Mouse (Mus musculus) cortical plate, adult 2 months (tissue): ENCODE data around the gene Syne3. TPM values are rescaled to one million over a fixed set of nuclear protein-coding genes. Genes with fewer than 3 reads are reported as not detected.

Experiments
- H3K27ac ChIP-seq: fragments of 200-500 bp; 2 replicates; pipeline ENCODE4 v1.5.1; 2012; ENCODE audit warnings: low read length, control low read depth, inconsistent platforms; ENCODE audit not compliant: insufficient read depth
- H3K4me1 ChIP-seq: fragments of 200-500 bp; 2 replicates; pipeline ENCODE4 v1.6.1; 2011; ENCODE audit warnings: low read length; ENCODE audit not compliant: control insufficient read depth, insufficient read depth
- H3K4me3 ChIP-seq: fragments of 200-500 bp; 2 replicates; pipeline ENCODE4 v1.5.1; 2011; ENCODE audit warnings: mild to moderate bottlenecking, low read length, control low read depth; ENCODE audit not compliant: insufficient read depth
- CTCF ChIP-seq: fragments of 200-500 bp; IDR thresholded peaks from 2 replicates; pipeline ENCODE4 v1.5.1; 2011; ENCODE audit warnings: mild to moderate bottlenecking, control low read depth, low read length; ENCODE audit not compliant: insufficient read depth; ENCODE audit errors: extremely low read depth
- POLR2A ChIP-seq: fragments of 200-500 bp; IDR thresholded peaks from 2 replicates; pipeline ENCODE4 v1.6.1; 2011; ENCODE audit warnings: mild to moderate bottlenecking, low read length, control low read depth; ENCODE audit not compliant: insufficient read depth; ENCODE audit errors: extremely low read depth
- polyA plus RNA-seq: library from polyadenylated mRNA; depleted of rRNA; stranded (reverse); fragments of >200 nt; gene quantifications from 2 replicates; pipeline ENCODE4 v1.2.3, GENCODE M21; 2012

Gene Syne3
- polyA plus RNA-seq, 1 experiment: 0.90 TPM

DNA sequence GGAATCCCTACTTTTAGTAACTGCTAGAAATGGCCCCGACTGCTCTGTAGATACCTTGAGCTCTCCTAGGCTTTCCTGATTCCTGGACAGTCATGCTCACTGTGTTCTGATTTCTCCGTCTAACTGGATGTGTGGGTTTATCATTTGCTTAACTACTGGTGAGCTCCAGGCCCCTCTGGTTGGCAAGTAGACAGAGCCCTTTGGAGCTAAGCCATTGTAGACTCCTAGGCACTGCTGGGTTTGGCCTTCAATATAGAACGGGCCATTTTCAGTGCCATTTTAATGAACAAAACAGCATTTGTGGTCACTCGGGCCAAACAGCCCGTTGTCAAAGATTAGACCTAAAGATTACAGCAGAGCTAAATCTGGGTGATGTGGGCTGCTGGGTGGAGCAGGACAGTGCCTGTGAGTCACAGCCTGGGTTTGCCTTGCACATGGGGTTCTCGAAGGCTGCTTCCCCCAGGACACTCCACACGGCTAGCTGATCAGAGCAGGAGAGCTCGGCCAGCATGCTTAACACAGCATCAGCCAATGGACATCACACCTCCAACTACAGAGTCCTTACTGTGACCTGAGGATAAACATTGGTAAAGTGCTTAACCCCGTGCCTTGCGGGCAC is 17.4 kb downstream of the Syne3 start:
- Histone ChIP-seq H3K4me3 (no peak overlapping the region), H3K27ac (no peak overlapping the region), H3K4me1 (no peaks in the 10 kb centered on the region)
- no peak for TF ChIP-seq POLR2A
- no peak for TF ChIP-seq CTCF

DNA sequence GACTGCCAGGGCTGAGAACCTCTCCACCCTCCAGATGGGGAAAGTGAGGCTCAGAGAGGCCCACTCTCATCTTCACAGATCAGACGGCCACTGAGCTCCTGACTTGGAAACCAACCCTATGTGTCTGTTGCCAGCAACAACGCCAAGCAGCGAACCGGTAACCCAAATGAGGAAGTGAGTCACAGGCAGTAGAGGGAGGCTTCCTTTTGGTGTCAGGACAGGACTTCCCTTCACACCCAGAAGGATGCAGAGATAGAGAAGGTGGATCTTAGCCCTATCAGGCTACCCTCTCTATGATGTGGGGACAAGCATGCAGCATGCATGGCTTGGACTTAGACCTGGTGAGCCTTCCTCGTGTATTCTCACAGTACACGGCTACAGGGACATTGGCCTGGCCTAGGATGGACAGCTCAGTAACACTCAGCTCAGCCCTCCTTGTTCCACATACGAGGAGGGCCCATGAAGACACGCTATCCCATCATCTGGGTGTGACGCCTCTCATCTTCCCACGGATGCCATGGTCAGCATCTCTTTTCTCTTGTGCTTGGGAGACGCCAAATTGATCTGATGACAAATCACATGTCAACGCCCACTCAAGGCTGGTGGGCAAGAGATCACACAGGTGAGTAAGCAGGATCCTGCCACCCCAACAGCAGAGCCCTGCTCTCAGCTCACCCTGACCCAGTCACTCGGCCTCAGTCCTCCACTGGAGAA is 18.7 kb downstream of the Syne3 start:
- no peaks in the 10 kb centered on the region for H3K4me1 ChIP-seq
- no peak for TF ChIP-seq CTCF
- TF ChIP-seq POLR2A: no peak

DNA sequence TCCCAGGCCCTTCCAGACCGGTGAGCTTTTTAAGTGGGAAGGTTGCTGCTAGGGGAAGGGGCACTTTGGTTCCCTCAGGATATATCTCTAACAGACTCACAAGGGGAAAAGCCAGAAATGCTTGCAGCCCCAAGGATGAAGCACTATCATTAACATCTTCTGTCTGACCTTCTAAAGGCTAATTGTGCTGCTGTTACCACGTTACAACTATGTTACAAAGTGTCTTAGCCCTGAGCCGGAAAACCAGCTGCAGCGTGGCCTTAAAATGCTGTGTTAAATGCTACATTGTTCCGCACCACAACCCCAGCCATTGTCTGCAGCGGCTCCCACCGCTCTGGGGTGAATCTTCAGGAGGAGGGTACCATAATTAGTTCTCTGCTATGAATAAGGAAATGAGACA is 21.7 kb downstream of the Syne3 start:
- TF ChIP-seq POLR2A: no peak
- no peak for TF ChIP-seq CTCF
- Histone ChIP-seq H3K4me3 (no peak overlapping the region), H3K27ac (no peak overlapping the region), H3K4me1 (no peaks in the 10 kb centered on the region)

More for the DNA sequence above, 18.7 kb downstream of the Syne3 start:
- Histone ChIP-seq H3K4me3 (no peak overlapping the region), H3K27ac (no peak overlapping the region)

DNA sequence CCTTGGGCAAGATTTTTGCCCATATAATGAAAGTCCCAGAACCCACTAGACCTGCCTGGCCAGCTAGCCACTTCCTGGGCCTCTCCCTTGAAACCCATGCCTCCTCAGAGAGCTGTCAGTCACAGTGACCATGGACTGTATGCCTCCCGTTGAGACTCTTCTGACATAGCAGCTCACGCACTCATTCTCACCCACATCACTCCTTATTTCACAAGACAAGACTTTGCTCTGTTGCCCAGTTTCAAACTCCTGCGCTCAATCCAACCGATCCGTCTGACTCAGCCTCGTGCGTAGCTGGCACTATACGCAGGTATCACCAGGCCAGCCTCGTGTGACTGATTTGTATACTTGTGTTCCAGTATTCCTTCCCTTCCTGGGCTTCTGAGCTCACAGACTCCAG is 22.8 kb downstream of the Syne3 start:
- TF ChIP-seq POLR2A (no peak), CTCF (no peak)
- Histone ChIP-seq H3K4me3 (no peak overlapping the region), H3K27ac (no peak overlapping the region), H3K4me1 (no peaks in the 10 kb centered on the region)

DNA sequence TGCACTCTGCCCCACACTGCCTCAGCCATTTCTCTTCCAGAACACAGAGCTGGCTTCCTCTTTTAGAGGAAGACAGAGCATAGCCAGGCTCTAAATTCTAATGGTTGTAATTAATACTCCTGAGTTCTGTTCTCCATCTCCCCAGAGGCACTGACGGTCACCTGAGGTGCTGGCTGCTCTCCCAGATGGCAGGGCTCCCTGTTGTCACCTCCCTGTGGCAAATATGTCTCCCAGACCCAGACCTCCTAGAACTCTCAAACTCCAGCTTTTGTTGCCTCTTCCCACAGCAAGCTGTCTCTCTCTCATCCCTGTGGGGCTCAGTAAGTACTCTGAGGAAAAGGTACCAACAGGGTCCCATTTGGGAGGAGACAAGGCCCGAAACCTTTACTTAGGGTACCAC is 23.6 kb downstream of the Syne3 start:
- Histone ChIP-seq H3K27ac (no peak overlapping the region), H3K4me3 (no peak overlapping the region), H3K4me1 (no peaks in the 10 kb centered on the region)
- TF ChIP-seq POLR2A (no peak), CTCF (no peak)

DNA sequence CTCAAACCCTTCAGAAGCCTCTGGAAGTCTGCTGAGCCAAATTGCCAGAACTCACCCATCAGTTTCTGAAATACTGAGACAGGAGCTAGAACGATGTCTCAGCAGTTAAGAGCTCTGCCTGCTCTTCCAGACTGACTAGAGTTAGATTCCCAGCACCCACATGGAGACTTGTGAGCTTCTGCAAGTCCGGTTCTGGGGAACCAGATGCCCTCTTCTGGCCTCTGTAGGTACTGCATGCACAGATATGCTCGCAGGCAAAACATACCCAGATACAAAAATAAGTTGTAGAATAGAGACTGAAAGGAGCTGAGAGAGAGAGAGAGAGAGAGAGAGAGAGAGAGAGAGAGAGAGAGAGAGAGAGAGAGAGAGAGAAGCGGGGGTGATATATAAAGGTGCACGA is 24.5 kb downstream of the Syne3 start:
- Histone ChIP-seq H3K4me3 (no peak overlapping the region), H3K27ac (no peak overlapping the region), H3K4me1 (no peaks in the 10 kb centered on the region)
- no peak for TF ChIP-seq POLR2A
- TF ChIP-seq CTCF: no peak

DNA sequence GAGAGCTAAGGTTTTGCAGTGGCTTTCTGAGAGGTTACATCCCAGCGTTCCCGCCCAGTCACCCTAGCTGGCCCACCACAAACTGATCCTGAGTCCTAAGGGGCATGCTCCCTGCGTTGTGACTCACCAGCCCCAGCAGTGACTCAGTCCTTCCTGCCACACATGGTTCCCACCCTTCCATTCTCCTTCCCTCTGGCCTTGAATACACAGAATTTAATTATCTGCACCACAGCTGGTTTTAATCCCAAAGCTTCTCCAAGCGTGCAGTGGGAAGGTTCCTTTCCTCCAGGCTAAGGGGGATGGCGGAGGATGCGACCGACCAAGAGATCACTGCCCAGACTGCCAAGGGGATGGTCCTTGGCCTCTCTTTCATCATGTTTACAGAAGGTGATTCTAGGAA is 26.1 kb downstream of the Syne3 start:
- no peak overlapping the region for H3K4me3 ChIP-seq
- H3K4me1 ChIP-seq: no peaks in the 10 kb centered on the region
- no peak for TF ChIP-seq CTCF
- TF ChIP-seq POLR2A: no peak
- no peak overlapping the region for H3K27ac ChIP-seq

DNA sequence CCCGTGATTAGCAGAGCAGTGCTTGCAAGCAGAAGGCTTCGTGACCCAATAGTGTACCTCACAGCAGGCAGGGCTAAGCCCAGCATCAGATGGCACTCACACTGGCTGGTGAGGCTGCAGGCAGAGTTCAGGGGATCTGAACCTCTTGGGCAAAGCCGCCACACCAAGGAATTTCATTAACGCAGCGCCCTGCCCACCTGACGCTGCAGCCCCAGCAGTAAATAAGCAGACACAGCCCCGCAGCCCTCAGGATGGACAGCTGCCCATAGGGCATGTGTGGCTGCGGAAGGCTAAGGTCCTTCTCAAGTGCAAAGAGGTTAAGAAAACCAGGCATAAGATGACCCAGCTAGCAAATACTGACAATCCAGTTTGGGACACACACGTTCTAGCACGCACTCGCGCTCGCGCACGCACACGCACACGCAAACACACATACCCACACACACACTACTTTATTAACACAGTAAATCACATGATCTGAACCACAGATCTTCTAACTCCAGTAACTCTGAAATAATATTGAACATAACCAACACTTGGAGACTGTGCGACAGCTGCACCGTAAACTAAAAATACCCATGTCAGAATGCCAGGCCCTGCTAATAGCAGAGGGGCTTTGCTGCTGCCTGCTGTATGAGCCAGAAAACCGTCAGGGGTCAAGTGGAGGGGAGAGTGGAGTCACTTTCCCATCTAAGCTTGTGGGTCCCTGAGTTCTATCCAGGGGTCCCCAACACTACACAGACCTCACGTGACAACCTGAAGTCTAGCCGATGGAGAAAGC is 30.5 kb downstream of the Syne3 start:
- Histone ChIP-seq H3K4me1 (no peaks in the 10 kb centered on the region), H3K4me3 (no peak overlapping the region), H3K27ac (no peak overlapping the region)
- TF ChIP-seq CTCF (no peak), POLR2A (no peak)

DNA sequence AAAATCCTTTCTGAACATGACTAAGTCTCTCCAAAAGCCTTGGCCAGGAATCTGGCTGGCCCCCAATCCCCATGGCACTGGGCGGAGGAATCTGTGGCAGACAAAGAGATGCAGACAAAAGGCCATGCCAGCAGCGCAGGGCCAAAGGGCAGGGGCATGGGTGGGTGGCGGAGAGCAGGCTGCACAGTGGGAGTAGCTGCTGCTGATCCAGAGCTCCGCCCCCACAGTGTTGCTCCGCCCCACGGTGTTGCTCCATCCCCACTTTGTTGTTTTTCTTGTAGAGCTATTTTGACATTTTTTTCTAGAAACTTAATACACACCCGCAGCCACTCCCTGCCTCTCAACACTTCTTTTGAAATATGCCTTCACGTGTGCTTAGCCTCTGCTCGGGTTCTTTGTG is 31.2 kb downstream of the Syne3 start:
- Histone ChIP-seq H3K4me1 (no peaks in the 10 kb centered on the region), H3K4me3 (no peak overlapping the region), H3K27ac (no peak overlapping the region)
- no peak for TF ChIP-seq POLR2A
- TF ChIP-seq CTCF: no peak
